Mouse (Mus musculus) Patski (cell line): ENCODE measurements at regions not wholly inside any gene's neighbourhood (a gene's known extent, or its start where the extent isn't known, plus 50 kb on each side); places are given as distances from the start of the nearest gene placed in this dataset.

ENCODE experiments used
- ATAC-seq: fragments of 100-300 bp; one replicate; pipeline ENCODE4 v1.8.0; 2021
- CTCF ChIA-PET: fragments of 350-600 bp; sonication (Branson Sonifier 250); formaldehyde crosslinking; loops from one replicate; lab custom pipeline; 2022; ENCODE audit warnings: inconsistent platforms; lab: Charles Lee
- POLR2A ChIA-PET: fragments of 350-600 bp; sonication (Branson Sonifier 250); formaldehyde crosslinking; loops from one replicate; lab custom pipeline; 2022; ENCODE audit warnings: antibody characterized with exemption, inconsistent platforms; lab: Charles Lee
- DNase-seq: peaks from one replicate; pipeline ENCODE4 v3.0.0-alpha.2; 2011; ENCODE audit warnings: low read depth, low spot score
- H3K27me3 ChIP-seq: fragments of 371-371 bp; one replicate; pipeline ENCODE4 v1.5.1; 2021
- CTCF ChIP-seq: fragments of 100-300 bp; IDR thresholded peaks from one replicate; pipeline ENCODE4 v1.5.1; 2021
- in situ Hi-C: fragments of 300-500 bp; cut with MboI; formaldehyde crosslinking; loops from 3 replicates; pipeline ENCODE4 v1.11.1; 2018; ENCODE audit warnings: low pct_unique_long_range_greater_than_20kb, mixed read lengths

- CTCF ChIA-PET: no interaction called here
- in situ Hi-C loops: no loop called here
- DNase-seq (no peak), ATAC-seq (no peak)
- POLR2A ChIA-PET: no interaction called here
- no peaks in the 10 kb centered on the region for H3K27me3 ChIP-seq
- no peak for TF ChIP-seq CTCF
Observed at GRCm38 (mm10) chr3:141051685-141052084, 160.5 kb downstream of the Pdha2 start.

GRCm38 (mm10) chr3:141014262-141014547 is 197.9 kb downstream of the Pdha2 start:
- no peaks in the 10 kb centered on the region for H3K27me3 ChIP-seq
- CTCF ChIA-PET: no interaction called here
- in situ Hi-C loops: no loop called here
- TF ChIP-seq CTCF: no peak
- ATAC-seq (no peak), DNase-seq (no peak)
- POLR2A ChIA-PET: no interaction called here

GRCm38 (mm10) chr3:141013521-141014261 is 198.5 kb downstream of the Pdha2 start:
- ChIA-PET POLR2A (no interaction called here), CTCF (interaction anchor here (0.7 kb wide), 1 partner anchor 17 kb away, joined by 3 read pairs; no protein-coding TSS in a partner anchor)
- H3K27me3 ChIP-seq: no peaks in the 10 kb centered on the region
- in situ Hi-C loops: no loop called here
- TF ChIP-seq CTCF: no peak
- ATAC-seq (no peak), DNase-seq (no peak)

DNA sequence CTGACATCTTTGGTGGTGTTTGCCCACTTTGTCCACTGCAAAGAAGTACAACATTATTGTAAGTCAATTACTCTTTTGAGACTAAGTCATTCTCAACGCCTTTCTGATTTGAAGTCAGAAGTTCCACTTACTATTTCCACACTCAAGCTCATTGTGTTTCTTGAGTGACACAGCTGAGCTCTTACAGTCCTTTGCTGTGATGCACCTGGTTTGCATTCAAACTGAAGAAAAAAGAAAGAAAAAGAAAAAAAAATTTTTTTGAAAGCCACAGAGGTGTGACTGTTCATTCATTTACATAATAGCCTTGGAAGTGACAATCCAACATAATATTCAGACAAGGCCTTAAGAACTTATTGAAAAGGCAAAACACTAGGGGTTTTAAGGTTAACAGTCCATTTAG is 199.2 kb downstream of the Pdha2 start:
- no peaks in the 10 kb centered on the region for H3K27me3 ChIP-seq
- TF ChIP-seq CTCF: no peak
- ChIA-PET CTCF (interaction anchor here (0.7 kb wide), 1 partner anchor 16 kb away, joined by 3 read pairs; no protein-coding TSS in a partner anchor), POLR2A (interaction anchor here (0.6 kb wide), 1 partner anchor 414 kb away, joined by 3 read pairs; no protein-coding TSS in a partner anchor)
- in situ Hi-C loops: no loop called here
- ATAC-seq (no peak), DNase-seq (no peak)

DNA sequence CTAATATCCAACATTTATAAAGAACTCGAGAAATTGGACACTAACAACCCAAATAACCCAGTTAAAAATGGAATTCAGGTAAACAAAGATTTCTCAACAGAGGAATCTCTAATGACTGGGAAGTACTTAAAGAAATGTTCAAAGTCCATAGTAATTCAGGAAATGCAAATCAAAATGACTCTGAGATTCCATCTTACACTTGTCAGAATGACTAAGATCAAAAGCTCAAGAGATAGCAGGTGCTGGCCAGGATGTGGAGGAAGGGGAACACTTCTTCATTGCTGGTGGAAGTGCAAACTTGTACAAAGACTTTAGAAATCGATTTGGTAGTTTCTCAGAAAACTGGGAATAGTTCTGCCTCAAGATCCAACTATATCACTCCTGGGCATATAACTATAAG is 203.4 kb downstream of the Pdha2 start:
- in situ Hi-C loops: no loop called here
- ATAC-seq: no peak
- no peak for TF ChIP-seq CTCF
- POLR2A ChIA-PET: no interaction called here
- CTCF ChIA-PET: no interaction called here
- DNase-seq: no peak
- no peaks in the 10 kb centered on the region for H3K27me3 ChIP-seq

- ATAC-seq: no peak
- CTCF ChIA-PET: no interaction called here
- TF ChIP-seq CTCF: no peak
- POLR2A ChIA-PET: no interaction called here
- in situ Hi-C loops: no loop called here
- no peak for DNase-seq
- H3K27me3 ChIP-seq: no peaks in the 10 kb centered on the region
Observed at GRCm38 (mm10) chr3:141005885-141006284, 206.3 kb downstream of the Pdha2 start.

DNA sequence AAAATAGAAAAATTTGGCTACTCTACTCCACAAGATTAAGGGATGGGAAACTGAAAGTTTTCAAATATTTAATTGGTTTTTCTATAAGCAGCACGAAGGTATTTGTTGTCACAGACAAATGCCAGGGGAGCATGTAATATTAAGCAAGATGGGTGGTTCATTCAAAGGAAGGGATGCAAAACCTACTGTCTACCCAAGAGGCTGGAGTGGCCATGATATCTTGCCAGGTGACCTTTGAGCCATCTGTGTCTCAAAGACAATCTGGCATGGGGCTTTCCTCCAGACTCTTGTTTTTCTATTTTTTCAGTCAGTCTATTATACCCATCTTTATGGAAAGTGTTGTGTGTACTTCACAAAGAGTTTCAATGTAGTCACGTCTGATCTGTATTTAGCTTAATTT is 208.6 kb downstream of the Pdha2 start:
- ChIA-PET CTCF (no interaction called here), POLR2A (no interaction called here)
- no peaks in the 10 kb centered on the region for H3K27me3 ChIP-seq
- TF ChIP-seq CTCF: no peak
- no peak for ATAC-seq
- no peak for DNase-seq
- in situ Hi-C loops: no loop called here

DNA sequence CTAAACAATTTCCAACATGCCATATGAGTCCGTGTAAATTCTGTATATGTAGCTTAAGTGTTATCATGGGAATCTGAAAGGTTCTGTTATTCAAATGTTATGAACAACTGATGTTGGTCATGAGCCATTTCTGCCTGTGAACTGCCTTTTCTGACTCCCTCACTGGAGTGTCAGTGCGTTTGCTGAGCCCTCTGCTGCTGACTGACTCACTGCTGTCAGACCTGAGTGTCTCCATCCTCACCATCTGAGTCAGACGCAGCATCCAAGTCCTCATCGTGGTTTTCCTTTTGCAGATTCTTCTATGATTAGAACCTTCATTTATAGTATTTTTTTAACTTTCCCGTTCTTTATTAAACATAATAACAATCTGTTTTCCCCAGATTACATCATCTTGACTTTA is 223.9 kb downstream of the Pdha2 start:
- no peaks in the 10 kb centered on the region for H3K27me3 ChIP-seq
- in situ Hi-C loops: no loop called here
- TF ChIP-seq CTCF: no peak
- DNase-seq: no peak
- CTCF ChIA-PET: no interaction called here
- ATAC-seq: no peak
- POLR2A ChIA-PET: no interaction called here

DNA sequence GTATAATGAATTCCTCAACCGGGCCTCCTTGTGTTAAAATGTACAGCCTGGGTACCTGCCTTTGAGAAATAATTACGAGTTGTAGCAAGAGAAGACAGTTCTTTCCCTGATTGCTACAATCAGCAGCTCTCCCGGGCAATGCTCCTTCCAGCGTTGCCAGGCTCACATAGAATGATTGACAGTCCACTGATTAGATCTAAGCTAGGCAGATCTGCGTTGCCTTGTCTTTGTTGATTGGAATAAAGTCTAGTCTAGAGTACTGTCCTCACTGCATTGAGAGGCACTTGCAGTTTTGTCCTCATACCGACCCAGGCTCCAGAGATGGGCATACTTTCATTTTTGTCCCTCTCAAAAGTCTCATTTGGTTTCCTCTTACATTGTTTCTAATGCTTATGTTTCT is 238.6 kb downstream of the Pdha2 start:
- H3K27me3 ChIP-seq: no peaks in the 10 kb centered on the region
- no peak for TF ChIP-seq CTCF
- CTCF ChIA-PET: no interaction called here
- in situ Hi-C loops: no loop called here
- POLR2A ChIA-PET: no interaction called here
- ATAC-seq: peak; percentile 47
- DNase-seq: no peak

- ATAC-seq: no peak
- POLR2A ChIA-PET: no interaction called here
Observed at GRCm38 (mm10) chr3:140969892-140970880, 242.0 kb downstream of the Pdha2 start.

GRCm38 (mm10) chr3:140968556-140968955 is 243.6 kb downstream of the Pdha2 start:
- ATAC-seq: no peak
- ChIA-PET POLR2A (no interaction called here), CTCF (no interaction called here)
- TF ChIP-seq CTCF: no peak
- in situ Hi-C loops: no loop called here
- DNase-seq: no peak
- no peaks in the 10 kb centered on the region for H3K27me3 ChIP-seq

More at GRCm38 (mm10) chr3:140969892-140970880, 242.0 kb downstream of the Pdha2 start:
- no peak for TF ChIP-seq CTCF
- H3K27me3 ChIP-seq: no peaks in the 10 kb centered on the region
- no peak for DNase-seq
- in situ Hi-C loops: no loop called here
- CTCF ChIA-PET: interaction anchor here (1.0 kb wide), 1 partner anchor 56 kb away, joined by 3 read pairs; no protein-coding TSS in a partner anchor
